Comparison of ENCODE assay signal across 19 mouse cellular contexts in the genomic region with DNA sequence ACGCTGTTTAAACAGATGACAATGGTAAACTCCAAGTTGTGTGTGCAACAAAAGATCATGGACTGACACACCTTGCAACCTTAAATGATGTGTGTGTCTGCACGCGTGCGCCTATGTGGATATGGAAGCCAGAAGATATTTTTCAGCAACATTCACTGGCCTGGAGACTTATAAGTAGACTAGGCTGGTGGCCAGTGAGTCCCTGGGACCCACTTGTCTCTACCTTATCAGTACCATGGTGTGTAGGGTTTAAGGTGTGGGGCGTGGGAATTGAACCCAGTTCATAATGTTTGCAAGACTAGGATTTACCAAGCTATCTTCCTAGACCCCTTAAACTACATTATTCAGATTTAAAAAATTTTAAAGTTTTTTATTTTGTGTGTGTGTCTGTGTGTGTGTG. TPM values are rescaled to one million over a fixed set of nuclear protein-coding genes. Genes with fewer than 3 reads are reported as not detected.
A peak's percentile ranks its signal among the peaks of the same experiment; 100 is the strongest.
DNase-seq lines count a peak whose midpoint lies in the region; ATAC-seq lines count a peak whose summit lies in the region.
"Had no signal": no experiment of that assay in that cellular context is flagged by ENCODE, and none has a peak within 500 bp of the region (broad histone marks: within the 10 kb centered on the region; RNA-seq: fewer than 3 reads in every experiment).

No protein-coding gene starts in this region.

- ATAC-seq in forebrain, embryonic 13.5 days, result 0 out of 2 replicates have a peak, but pooled peaks have one; percentile 20
- ATAC-seq in hindbrain, embryonic 13.5 days (ENCODE audit: low FRiP score), result 0 out of 2 replicates have a peak, but pooled peaks have one; percentile 50
- ATAC-seq in midbrain, embryonic 11.5 days (ENCODE audit: low FRiP score), result 0 out of 2 replicates have a peak, but pooled peaks have one; percentile 35
- ATAC-seq in midbrain, embryonic 15.5 days (replicated peaks), result 0 out of 2 replicates have a peak, but pooled peaks have one; percentile 7
- no peak; the same call in 1 of the 2 replicates for ATAC-seq in midbrain, embryonic 14.5 days (ENCODE audit: low FRiP score, low TSS enrichment)
- ATAC-seq: intestine, embryonic 15.5 days had no signal

- no peak overlapping the region for H3K9ac ChIP-seq in forebrain, embryonic 13.5 days
- H3K9ac ChIP-seq in hindbrain, embryonic 13.5 days, result no peak overlapping the region
- H3K9ac ChIP-seq in midbrain, embryonic 11.5 days (ENCODE audit: low read length), result no peak overlapping the region
- H3K9ac ChIP-seq in midbrain, embryonic 15.5 days, result no peak overlapping the region
- no peak overlapping the region for H3K9ac ChIP-seq in midbrain, embryonic 14.5 days (replicated peaks; ENCODE audit: low read length)
- H3K9ac ChIP-seq: heart, embryonic 12.5 days; heart, embryonic 15.5 days; hindbrain, embryonic 12.5 days; intestine, embryonic 15.5 days had no signal

- no peak overlapping the region for H3K4me3 ChIP-seq in forebrain, embryonic 13.5 days
- H3K4me3 ChIP-seq in forebrain, embryonic 10.5 days, result no peak overlapping the region
- no peak overlapping the region for H3K4me3 ChIP-seq in hindbrain, embryonic 13.5 days
- H3K4me3 ChIP-seq in hindbrain, embryonic 10.5 days, result no peak overlapping the region
- no peak overlapping the region for H3K4me3 ChIP-seq in midbrain, embryonic 11.5 days (ENCODE audit: low read depth, low read length)
- no peak overlapping the region for H3K4me3 ChIP-seq in midbrain, embryonic 10.5 days
- no peak overlapping the region for H3K4me3 ChIP-seq in midbrain, embryonic 15.5 days
- H3K4me3 ChIP-seq in midbrain, embryonic 14.5 days (replicated peaks; ENCODE audit: low read depth, low read length), result no peak overlapping the region
- H3K4me3 ChIP-seq: heart, embryonic 12.5 days; heart, embryonic 15.5 days; hindbrain, embryonic 12.5 days; intestine, embryonic 15.5 days had no signal

- no peak overlapping the region for H3K27ac ChIP-seq in forebrain, embryonic 13.5 days
- H3K27ac ChIP-seq in forebrain, embryonic 10.5 days, result no peak overlapping the region
- H3K27ac ChIP-seq in hindbrain, embryonic 13.5 days, result no peak overlapping the region
- H3K27ac ChIP-seq in hindbrain, embryonic 10.5 days, result no peak overlapping the region
- H3K27ac ChIP-seq in midbrain, embryonic 11.5 days (ENCODE audit: low read depth, low read length), result no peak overlapping the region
- H3K27ac ChIP-seq in midbrain, embryonic 10.5 days (replicated peaks), result no peak overlapping the region
- H3K27ac ChIP-seq in midbrain, embryonic 15.5 days, result no peak overlapping the region
- H3K27ac ChIP-seq in midbrain, embryonic 14.5 days (replicated peaks; ENCODE audit: low read depth, low read length), result no peak overlapping the region
- H3K27ac ChIP-seq: heart, embryonic 15.5 days; hindbrain, embryonic 12.5 days; intestine, embryonic 15.5 days had no signal

- no peak for DNase-seq in forebrain, embryonic 10.5 days (ENCODE audit: extremely low spot score, low spot score)
- no peak for DNase-seq in hindbrain, embryonic 10.5 days (ENCODE audit: low spot score)
- no peak for DNase-seq in midbrain, embryonic 11.5 days (ENCODE audit: low spot score, missing footprints)
- no peak for DNase-seq in midbrain, embryonic 10.5 days (ENCODE audit: low spot score)
- no peak for DNase-seq in midbrain, embryonic 14.5 days
- DNase-seq: adrenal gland, postnatal 36 days; gastrocnemius, postnatal 25 days; heart, postnatal 36 days; kidney, adult 11 months had no signal

- H3K4me2 ChIP-seq in forebrain, embryonic 13.5 days, result no peak overlapping the region
- H3K4me2 ChIP-seq in hindbrain, embryonic 13.5 days, result no peak overlapping the region
- H3K4me2 ChIP-seq in midbrain, embryonic 11.5 days, result no peak overlapping the region
- no peak overlapping the region for H3K4me2 ChIP-seq in midbrain, embryonic 15.5 days
- no peak overlapping the region for H3K4me2 ChIP-seq in midbrain, embryonic 14.5 days (ENCODE audit: low read length)
- H3K4me2 ChIP-seq: heart, embryonic 12.5 days; heart, embryonic 15.5 days; hindbrain, embryonic 12.5 days; intestine, embryonic 15.5 days had no signal

- 65% methylated on average over 5 of the region's 5 CpGs for WGBS in forebrain, embryonic 13.5 days
- 72% methylated on average over 5 of the region's 5 CpGs for WGBS in forebrain, embryonic 10.5 days
- 66% methylated on average over 5 of the region's 5 CpGs for WGBS in hindbrain, embryonic 13.5 days
- WGBS in hindbrain, embryonic 10.5 days, result 62% methylated on average over 5 of the region's 5 CpGs
- WGBS in midbrain, embryonic 11.5 days, result 66% methylated on average over 5 of the region's 5 CpGs
- 61% methylated on average over 5 of the region's 5 CpGs for WGBS in midbrain, embryonic 10.5 days
- 60% methylated on average over 5 of the region's 5 CpGs for WGBS in midbrain, embryonic 15.5 days
- WGBS in midbrain, embryonic 14.5 days, result 60% methylated on average over 5 of the region's 5 CpGs

- no peaks in the 10 kb centered on the region for H3K36me3 ChIP-seq in forebrain, embryonic 13.5 days (ENCODE audit: poor library complexity, severe bottlenecking)
- no peaks in the 10 kb centered on the region for H3K36me3 ChIP-seq in forebrain, embryonic 10.5 days (replicated peaks)
- H3K36me3 ChIP-seq in hindbrain, embryonic 13.5 days, result no peaks in the 10 kb centered on the region
- no peaks in the 10 kb centered on the region for H3K36me3 ChIP-seq in hindbrain, embryonic 10.5 days
- H3K36me3 ChIP-seq in midbrain, embryonic 11.5 days (ENCODE audit: control insufficient read depth, insufficient read depth, low read length), result no peaks in the 10 kb centered on the region
- no peaks in the 10 kb centered on the region for H3K36me3 ChIP-seq in midbrain, embryonic 10.5 days
- no peaks in the 10 kb centered on the region for H3K36me3 ChIP-seq in midbrain, embryonic 15.5 days (replicated peaks)
- no peaks in the 10 kb centered on the region for H3K36me3 ChIP-seq in midbrain, embryonic 14.5 days (ENCODE audit: control insufficient read depth, insufficient read depth, low read length)
- H3K36me3 ChIP-seq: heart, embryonic 15.5 days; hindbrain, embryonic 12.5 days; intestine, embryonic 15.5 days had no signal

- no peaks in the 10 kb centered on the region for H3K27me3 ChIP-seq in forebrain, embryonic 13.5 days
- H3K27me3 ChIP-seq in forebrain, embryonic 10.5 days (ENCODE audit: poor library complexity, severe bottlenecking), result no peaks in the 10 kb centered on the region
- no peaks in the 10 kb centered on the region for H3K27me3 ChIP-seq in hindbrain, embryonic 13.5 days
- H3K27me3 ChIP-seq in hindbrain, embryonic 10.5 days (ENCODE audit: insufficient read depth, poor library complexity, severe bottlenecking), result no peaks in the 10 kb centered on the region
- no peaks in the 10 kb centered on the region for H3K27me3 ChIP-seq in midbrain, embryonic 11.5 days (ENCODE audit: control insufficient read depth, insufficient read depth, low read length)
- H3K27me3 ChIP-seq in midbrain, embryonic 10.5 days (ENCODE audit: low read depth, poor library complexity, severe bottlenecking), result no peaks in the 10 kb centered on the region
- H3K27me3 ChIP-seq in midbrain, embryonic 15.5 days (replicated peaks), result no peaks in the 10 kb centered on the region
- H3K27me3 ChIP-seq in midbrain, embryonic 14.5 days (ENCODE audit: control insufficient read depth, insufficient read depth, low read length), result no peaks in the 10 kb centered on the region
- H3K27me3 ChIP-seq: CH12.LX; heart, embryonic 12.5 days; heart, embryonic 15.5 days; hindbrain, embryonic 12.5 days; intestine, embryonic 15.5 days; Patski had no signal

- H3K9me3 ChIP-seq in forebrain, embryonic 13.5 days (replicated peaks), result no peaks in the 10 kb centered on the region
- no peaks in the 10 kb centered on the region for H3K9me3 ChIP-seq in forebrain, embryonic 10.5 days
- H3K9me3 ChIP-seq in hindbrain, embryonic 13.5 days, result no peaks in the 10 kb centered on the region
- no peaks in the 10 kb centered on the region for H3K9me3 ChIP-seq in hindbrain, embryonic 10.5 days
- no peaks in the 10 kb centered on the region for H3K9me3 ChIP-seq in midbrain, embryonic 11.5 days (ENCODE audit: control insufficient read depth, low read length)
- no peaks in the 10 kb centered on the region for H3K9me3 ChIP-seq in midbrain, embryonic 10.5 days (replicated peaks)
- no peaks in the 10 kb centered on the region for H3K9me3 ChIP-seq in midbrain, embryonic 15.5 days
- no peaks in the 10 kb centered on the region for H3K9me3 ChIP-seq in midbrain, embryonic 14.5 days (ENCODE audit: control insufficient read depth, low read length)
- H3K9me3 ChIP-seq: G1E; heart, embryonic 12.5 days; heart, embryonic 15.5 days; hindbrain, embryonic 12.5 days; intestine, embryonic 15.5 days had no signal

- no peaks in the 10 kb centered on the region for H3K4me1 ChIP-seq in forebrain, embryonic 13.5 days
- no peaks in the 10 kb centered on the region for H3K4me1 ChIP-seq in forebrain, embryonic 10.5 days
- no peaks in the 10 kb centered on the region for H3K4me1 ChIP-seq in hindbrain, embryonic 13.5 days (replicated peaks)
- H3K4me1 ChIP-seq in hindbrain, embryonic 10.5 days (replicated peaks), result no peaks in the 10 kb centered on the region
- H3K4me1 ChIP-seq in midbrain, embryonic 11.5 days (ENCODE audit: control insufficient read depth, insufficient read depth, low read length), result no peaks in the 10 kb centered on the region
- H3K4me1 ChIP-seq in midbrain, embryonic 10.5 days, result no peaks in the 10 kb centered on the region
- no peaks in the 10 kb centered on the region for H3K4me1 ChIP-seq in midbrain, embryonic 15.5 days
- H3K4me1 ChIP-seq in midbrain, embryonic 14.5 days (ENCODE audit: control insufficient read depth, insufficient read depth, low read length), result no peaks in the 10 kb centered on the region
- H3K4me1 ChIP-seq: heart, embryonic 12.5 days; heart, embryonic 15.5 days; hindbrain, embryonic 12.5 days; intestine, embryonic 15.5 days had no signal

RNA-seq across cellular contexts. Expression of a gene that starts 29.9 kb away (rescaled TPM):
- polyA plus RNA-seq in forebrain, embryonic 13.5 days (2015; fragmentation: Nextera tagmentation; extraction: Ambion mirVana), result 114 and 126 TPM in 2 replicates
- polyA plus RNA-seq in forebrain, embryonic 10.5 days (2016; fragmentation: Nextera tagmentation; extraction: Ambion mirVana), result 28.9 and 35.2 TPM in 2 replicates
- polyA plus RNA-seq in hindbrain, embryonic 13.5 days (2015; fragmentation: Nextera tagmentation; extraction: Ambion mirVana), result 229 and 238 TPM in 2 replicates
- 49.2 and 77.6 TPM in 2 replicates for polyA plus RNA-seq in hindbrain, embryonic 10.5 days (2016; fragmentation: Nextera tagmentation; extraction: Ambion mirVana)
- polyA plus RNA-seq in midbrain, embryonic 11.5 days (2014; fragmentation: Nextera tagmentation; extraction: Ambion mirVana), result 26.9 and 32.7 TPM in 2 replicates
- polyA plus RNA-seq in midbrain, embryonic 10.5 days (2016; fragmentation: Nextera tagmentation; extraction: Ambion mirVana), result 38.1 and 61.6 TPM in 2 replicates
- 307 and 342 TPM in 2 replicates for polyA plus RNA-seq in midbrain, embryonic 15.5 days (2015; fragmentation: Nextera tagmentation; extraction: Ambion mirVana)
- polyA plus RNA-seq in midbrain, embryonic 14.5 days (2014; fragmentation: Nextera tagmentation; extraction: Ambion mirVana), result 131 and 247 TPM in 2 replicates

RNA-seq across cellular contexts. Expression of a gene that starts 45.2 kb away (rescaled TPM):
- polyA plus RNA-seq in forebrain, embryonic 13.5 days (2015; fragmentation: Nextera tagmentation; extraction: Ambion mirVana), result 108 and 111 TPM in 2 replicates
- polyA plus RNA-seq in forebrain, embryonic 10.5 days (2016; fragmentation: Nextera tagmentation; extraction: Ambion mirVana), result 53.7 and 56.8 TPM in 2 replicates
- polyA plus RNA-seq in hindbrain, embryonic 13.5 days (2015; fragmentation: Nextera tagmentation; extraction: Ambion mirVana), result 152 and 156 TPM in 2 replicates
- polyA plus RNA-seq in hindbrain, embryonic 10.5 days (2016; fragmentation: Nextera tagmentation; extraction: Ambion mirVana), result 70.1 and 83.3 TPM in 2 replicates
- polyA plus RNA-seq in midbrain, embryonic 11.5 days (2014; fragmentation: Nextera tagmentation; extraction: Ambion mirVana), result 68.8 and 76.8 TPM in 2 replicates
- polyA plus RNA-seq in midbrain, embryonic 10.5 days (2016; fragmentation: Nextera tagmentation; extraction: Ambion mirVana), result 65.0 and 78.0 TPM in 2 replicates
- polyA plus RNA-seq in midbrain, embryonic 15.5 days (2015; fragmentation: Nextera tagmentation; extraction: Ambion mirVana), result 127 and 138 TPM in 2 replicates
- polyA plus RNA-seq in midbrain, embryonic 14.5 days (2014; fragmentation: Nextera tagmentation; extraction: Ambion mirVana), result 99.8 and 106 TPM in 2 replicates
